Mouse (Mus musculus): Measurements from ENCODE around the gene Gstm4. TPM values are rescaled to one million over a fixed set of nuclear protein-coding genes. Genes with fewer than 3 reads are reported as not detected.

Gstm4 gene
- polyA plus RNA-seq, 1 experiment, result 15.1 TPM

DNA sequence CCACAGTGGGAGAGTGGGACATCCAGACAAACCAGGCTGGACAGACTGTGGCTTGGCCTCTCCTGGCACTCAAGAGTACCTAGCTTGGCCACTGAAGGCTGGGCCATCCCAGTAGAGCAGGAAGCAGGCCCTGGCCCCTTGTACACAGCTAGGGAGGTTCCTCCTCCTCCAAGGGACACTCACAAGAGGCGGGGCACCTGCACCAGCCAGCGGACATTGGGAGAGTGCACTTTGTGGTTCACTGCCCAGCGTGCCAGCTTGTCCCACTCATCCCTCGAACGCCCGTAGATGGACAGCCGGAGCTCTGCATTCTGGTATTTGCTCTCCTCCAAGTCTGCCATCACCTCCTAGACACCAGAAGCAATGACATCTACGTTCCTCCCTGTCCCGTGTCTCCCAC, 32.1 kb upstream of the Gstm4 start:
- Histone ChIP-seq H3K36me3 (ENCODE audit: control insufficient read depth, insufficient read depth, low read length, poor library complexity, severe bottlenecking) (peaks cover 17% of the 10 kb centered on the region; the same call in 1 of the 2 replicates), H3K9ac (ENCODE audit: low read depth, poor library complexity, severe bottlenecking) (no peak overlapping the region), H3K4me1 (ENCODE audit: control insufficient read depth, insufficient read depth, low read length) (no peaks in the 10 kb centered on the region), H3K4me3 (ENCODE audit: low read depth, low read length) (no peak overlapping the region), H3K9me3 (replicated peaks; ENCODE audit: control insufficient read depth, insufficient read depth, low read length, poor library complexity, severe bottlenecking) (no peaks in the 10 kb centered on the region), H3K27ac (ENCODE audit: insufficient read depth, low read length) (no peak overlapping the region), H3K27me3 (ENCODE audit: control insufficient read depth, insufficient read depth, low read length, poor library complexity, severe bottlenecking) (no peaks in the 10 kb centered on the region)
- TF ChIP-seq POLR2A (IDR thresholded peaks at IDR 0.05; ENCODE audit: insufficient read depth, low read length), result no peak
- TF ChIP-seq EP300 (IDR thresholded peaks at IDR 0.05; ENCODE audit: insufficient read depth, low read depth, low read length), result no peak
- TF ChIP-seq CTCF (IDR thresholded peaks at IDR 0.05; ENCODE audit: low read depth, low read length), result no peak

DNA sequence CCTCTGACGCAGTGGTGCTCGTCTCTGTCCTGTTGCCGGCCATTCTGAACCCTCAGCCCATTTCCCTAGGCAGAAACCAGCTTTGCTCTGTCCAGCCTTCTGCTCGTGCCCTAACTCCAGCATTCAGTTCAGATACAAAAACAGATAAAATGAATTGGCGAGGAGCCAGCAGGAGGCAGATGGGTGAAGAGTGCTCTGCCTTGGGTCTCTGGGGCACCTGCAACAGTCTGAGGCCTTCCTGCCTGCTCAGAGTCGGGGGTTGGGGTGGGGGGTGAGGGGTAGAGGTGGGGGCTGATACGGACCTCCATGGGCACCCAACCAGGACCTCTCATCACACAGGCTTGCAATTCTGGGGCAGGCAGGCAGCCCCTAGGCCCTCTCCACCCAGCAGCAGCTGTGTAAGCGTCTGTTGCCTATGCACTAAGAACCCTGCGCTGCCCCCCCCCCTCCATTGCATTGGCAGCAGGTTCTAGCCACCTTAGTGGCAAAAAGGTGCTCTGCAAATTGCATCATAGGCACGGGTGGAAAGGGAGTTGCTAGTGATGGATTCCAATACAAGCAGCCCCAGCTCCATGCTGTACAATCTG, 28.4 kb upstream of the Gstm4 start:
- Histone ChIP-seq H3K27me3 (ENCODE audit: control insufficient read depth, insufficient read depth, low read length, poor library complexity, severe bottlenecking) (no peaks in the 10 kb centered on the region), H3K36me3 (ENCODE audit: control insufficient read depth, insufficient read depth, low read length, poor library complexity, severe bottlenecking) (peaks cover 13% of the 10 kb centered on the region; the same call in 1 of the 2 replicates), H3K4me3 (ENCODE audit: low read depth, low read length) (no peak overlapping the region), H3K9me3 (replicated peaks; ENCODE audit: control insufficient read depth, insufficient read depth, low read length, poor library complexity, severe bottlenecking) (no peaks in the 10 kb centered on the region), H3K27ac (ENCODE audit: insufficient read depth, low read length) (no peak overlapping the region), H3K4me1 (ENCODE audit: control insufficient read depth, insufficient read depth, low read length) (no peaks in the 10 kb centered on the region), H3K9ac (ENCODE audit: low read depth, poor library complexity, severe bottlenecking) (no peak overlapping the region)
- TF ChIP-seq POLR2A (IDR thresholded peaks at IDR 0.05; ENCODE audit: insufficient read depth, low read length) (no peak), CTCF (IDR thresholded peaks at IDR 0.05; ENCODE audit: low read depth, low read length) (no peak), EP300 (IDR thresholded peaks at IDR 0.05; ENCODE audit: insufficient read depth, low read depth, low read length) (no peak)

GRCm38 (mm10) chr3:108070295-108071293, 25.9 kb upstream of the Gstm4 start:
- no peak overlapping the region for H3K27ac ChIP-seq (ENCODE audit: insufficient read depth, low read length)
- H3K4me3 ChIP-seq (ENCODE audit: low read depth, low read length), result no peak overlapping the region
- H3K4me1 ChIP-seq (ENCODE audit: control insufficient read depth, insufficient read depth, low read length), result no peaks in the 10 kb centered on the region
- no peak overlapping the region for H3K9ac ChIP-seq (ENCODE audit: low read depth, poor library complexity, severe bottlenecking)
- peak; percentile 82 for TF ChIP-seq CTCF (IDR thresholded peaks at IDR 0.05; ENCODE audit: low read depth, low read length)
- TF ChIP-seq POLR2A (IDR thresholded peaks at IDR 0.05; ENCODE audit: insufficient read depth, low read length), result no peak
- TF ChIP-seq EP300 (IDR thresholded peaks at IDR 0.05; ENCODE audit: insufficient read depth, low read depth, low read length), result no peak
- no peaks in the 10 kb centered on the region for H3K9me3 ChIP-seq (replicated peaks; ENCODE audit: control insufficient read depth, insufficient read depth, low read length, poor library complexity, severe bottlenecking)
- no peaks in the 10 kb centered on the region for H3K36me3 ChIP-seq (ENCODE audit: control insufficient read depth, insufficient read depth, low read length, poor library complexity, severe bottlenecking)
- no peaks in the 10 kb centered on the region for H3K27me3 ChIP-seq (ENCODE audit: control insufficient read depth, insufficient read depth, low read length, poor library complexity, severe bottlenecking)

DNA sequence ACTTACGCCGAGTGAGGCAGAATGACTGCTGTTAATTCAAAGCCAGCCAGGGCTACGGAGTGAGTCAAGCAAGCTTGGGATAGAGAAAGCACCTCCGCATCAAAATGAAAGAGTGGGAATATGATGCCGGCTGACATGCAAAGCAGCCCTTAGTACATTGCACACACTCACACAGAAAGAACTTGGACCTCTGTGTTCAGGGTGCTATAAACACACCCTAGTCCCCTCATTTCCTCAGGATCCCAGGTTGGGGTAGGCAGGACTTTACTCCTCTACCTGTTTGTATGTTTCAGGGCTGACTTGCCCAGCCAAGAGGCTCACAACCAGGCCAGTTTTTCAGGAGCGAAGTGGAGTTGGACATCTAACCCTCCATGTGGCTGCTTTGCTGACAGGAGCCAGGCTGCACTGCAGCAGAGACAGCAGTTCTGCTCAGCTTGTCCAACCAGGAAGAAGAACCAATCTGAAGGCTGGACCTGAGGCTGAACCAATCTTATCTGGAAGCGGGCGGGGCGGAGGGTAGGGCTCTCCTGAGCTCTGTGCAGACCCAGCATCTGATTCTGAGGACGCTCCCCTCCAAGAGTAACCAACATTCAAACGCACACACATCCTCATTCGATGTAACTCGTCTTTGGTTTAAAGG, 24.7 kb upstream of the Gstm4 start:
- no peak overlapping the region for H3K9ac ChIP-seq (ENCODE audit: low read depth, poor library complexity, severe bottlenecking)
- H3K9me3 ChIP-seq (replicated peaks; ENCODE audit: control insufficient read depth, insufficient read depth, low read length, poor library complexity, severe bottlenecking), result no peaks in the 10 kb centered on the region
- no peak overlapping the region for H3K27ac ChIP-seq (ENCODE audit: insufficient read depth, low read length)
- no peak overlapping the region for H3K4me3 ChIP-seq (ENCODE audit: low read depth, low read length)
- TF ChIP-seq POLR2A (IDR thresholded peaks at IDR 0.05; ENCODE audit: insufficient read depth, low read length) (no peak), CTCF (IDR thresholded peaks at IDR 0.05; ENCODE audit: low read depth, low read length) (no peak), EP300 (IDR thresholded peaks at IDR 0.05; ENCODE audit: insufficient read depth, low read depth, low read length) (no peak)
- H3K36me3 ChIP-seq (ENCODE audit: control insufficient read depth, insufficient read depth, low read length, poor library complexity, severe bottlenecking), result no peaks in the 10 kb centered on the region
- no peaks in the 10 kb centered on the region for H3K4me1 ChIP-seq (ENCODE audit: control insufficient read depth, insufficient read depth, low read length)
- no peaks in the 10 kb centered on the region for H3K27me3 ChIP-seq (ENCODE audit: control insufficient read depth, insufficient read depth, low read length, poor library complexity, severe bottlenecking)

DNA sequence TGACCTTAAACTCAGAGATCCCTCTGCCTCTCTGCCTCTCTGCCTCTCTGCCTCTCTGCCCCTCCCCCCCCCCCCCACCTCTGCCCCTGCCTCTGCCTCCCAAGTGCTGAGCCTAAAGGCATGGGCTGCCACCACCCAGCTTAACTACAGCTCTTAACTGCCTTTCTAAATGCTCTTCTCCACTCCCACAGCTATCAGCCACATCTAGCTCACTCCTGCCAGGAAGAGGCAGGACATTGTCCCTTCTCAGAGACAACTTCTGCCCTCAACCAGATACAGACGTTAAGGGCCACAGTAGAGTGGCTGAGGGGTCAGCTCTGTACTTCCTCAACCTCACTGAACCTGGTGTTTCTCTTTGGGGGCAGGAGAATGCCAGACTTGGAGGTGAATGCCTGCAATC, 24.1 kb upstream of the Gstm4 start:
- no peak overlapping the region for H3K9ac ChIP-seq (ENCODE audit: low read depth, poor library complexity, severe bottlenecking)
- no peaks in the 10 kb centered on the region for H3K4me1 ChIP-seq (ENCODE audit: control insufficient read depth, insufficient read depth, low read length)
- no peak overlapping the region for H3K4me3 ChIP-seq (ENCODE audit: low read depth, low read length)
- H3K27ac ChIP-seq (ENCODE audit: insufficient read depth, low read length), result no peak overlapping the region
- no peaks in the 10 kb centered on the region for H3K9me3 ChIP-seq (replicated peaks; ENCODE audit: control insufficient read depth, insufficient read depth, low read length, poor library complexity, severe bottlenecking)
- no peaks in the 10 kb centered on the region for H3K36me3 ChIP-seq (ENCODE audit: control insufficient read depth, insufficient read depth, low read length, poor library complexity, severe bottlenecking)
- no peaks in the 10 kb centered on the region for H3K27me3 ChIP-seq (ENCODE audit: control insufficient read depth, insufficient read depth, low read length, poor library complexity, severe bottlenecking)
- no peak for TF ChIP-seq EP300 (IDR thresholded peaks at IDR 0.05; ENCODE audit: insufficient read depth, low read depth, low read length)
- no peak for TF ChIP-seq CTCF (IDR thresholded peaks at IDR 0.05; ENCODE audit: low read depth, low read length)
- no peak for TF ChIP-seq POLR2A (IDR thresholded peaks at IDR 0.05; ENCODE audit: insufficient read depth, low read length)
